Mouse (Mus musculus) liver, embryonic 14.5 days (tissue): ENCODE data around the gene Fam89b. TPM values are rescaled to one million over a fixed set of nuclear protein-coding genes. Genes with fewer than 3 reads are reported as not detected.
A peak's percentile ranks its signal among the peaks of the same experiment; 100 is the strongest.

Experiments used
- ATAC-seq: fragments of 200-750 bp; cut with Nextera tagmentation; 2 replicates; pipeline ENCODE4 v1.8.0; 2017; ENCODE audit warnings: moderate number of reproducible peaks, mild to moderate bottlenecking, moderate library complexity; ENCODE audit not compliant: insufficient read depth
- DNase-seq, 3 experiments: peaks; one replicate each; pipeline ENCODE4 v3.0.0-alpha.2; 2012 to 2013; ENCODE audit warnings: low read depth in 3 of 3, low spot score in 3 of 3
- H3K27ac ChIP-seq: fragments of 300-500 bp; sonication (generic); 2 replicates; pipeline ENCODE4 v1.5.1; 2014; ENCODE audit warnings: moderate library complexity, mild to moderate bottlenecking, control low read depth, inconsistent platforms
- H3K27me3 ChIP-seq: fragments of 300-500 bp; sonication (generic); 2 replicates; pipeline ENCODE4 v1.6.1; 2014; ENCODE audit warnings: mild to moderate bottlenecking, low read length, moderate library complexity; ENCODE audit not compliant: control insufficient read depth, insufficient read depth
- H3K36me3 ChIP-seq: fragments of 300-500 bp; sonication (generic); replicated peaks from 2 replicates; pipeline ENCODE4 v1.6.1; 2014; ENCODE audit warnings: low read depth; ENCODE audit not compliant: control insufficient read depth, insufficient read depth
- H3K4me1 ChIP-seq, 2 experiments: fragments of 200-500 bp in 1 of 2; fragments of 300-500 bp in 1 of 2; sonication (generic) in 1 of 2; replicated peaks; 2 replicates each; pipeline ENCODE4 v1.6.1; 2012 to 2014; ENCODE audit warnings: antibody characterized with exemption in 1 of 2, inconsistent platforms in 1 of 2, low read length in 1 of 2; ENCODE audit not compliant: control insufficient read depth in 2 of 2, insufficient read depth in 2 of 2
- H3K4me2 ChIP-seq: fragments of 300-500 bp; sonication (generic); 2 replicates; pipeline ENCODE4 v1.6.1; 2014; ENCODE audit warnings: low read depth, mild to moderate bottlenecking, control low read depth, moderate library complexity
- H3K4me3 ChIP-seq, 2 experiments: fragments of 200-500 bp in 1 of 2; fragments of 300-500 bp in 1 of 2; sonication (generic) in 1 of 2; 2 replicates each; pipeline ENCODE4 v1.5.1; 2012 to 2014; ENCODE audit warnings: low read depth in 2 of 2, low read length in 2 of 2, mild to moderate bottlenecking in 2 of 2, control low read depth in 1 of 2, inconsistent platforms in 1 of 2, moderate library complexity in 1 of 2; ENCODE audit not compliant: insufficient read depth in 1 of 2
- H3K9ac ChIP-seq: fragments of 300-500 bp; sonication (generic); replicated peaks from 2 replicates; pipeline ENCODE4 v1.6.1; 2014; ENCODE audit warnings: mild to moderate bottlenecking, control low read depth, moderate library complexity
- H3K9me3 ChIP-seq: fragments of 300-500 bp; sonication (generic); 2 replicates; pipeline ENCODE4 v1.6.1; 2016; ENCODE audit warnings: low read length, mixed read lengths; ENCODE audit not compliant: control insufficient read depth
- CTCF ChIP-seq: IDR thresholded peaks from 2 replicates; pipeline ENCODE4 v1.5.1; 2016; ENCODE audit warnings: antibody characterized with exemption, low read depth, control low read depth
- EP300 ChIP-seq: IDR thresholded peaks from 2 replicates; pipeline ENCODE4 v1.6.1; 2016; ENCODE audit warnings: antibody characterized with exemption, low read depth
- WGBS: fragments of 180-500 bp; shearing (Covaris S2); extraction: QIAGEN DNeasy Blood & Tissue Kit; methylation state at CpG from one replicate; pipeline ENCODE4 v1.1.7; 2014; ENCODE audit not compliant: insufficient replicate concordance; 5-methylcytosine and 5-hydroxymethylcytosine counted together
- polyA plus RNA-seq, 2 experiments: library from polyadenylated mRNA; depleted of rRNA in 1 of 2; stranded (reverse) in 1 of 2; unstranded in 1 of 2; fragments of >200 nt; fragmentation: Nextera tagmentation in 1 of 2; extraction: Ambion mirVana in 1 of 2; gene quantifications; 2 replicates each; pipeline versions ENCODE4 v1.2.1 to v1.2.3; 2012 to 2014

Fam89b gene
- polyA plus RNA-seq, 2 experiments = 41.0 to 44.0 TPM

DNA sequence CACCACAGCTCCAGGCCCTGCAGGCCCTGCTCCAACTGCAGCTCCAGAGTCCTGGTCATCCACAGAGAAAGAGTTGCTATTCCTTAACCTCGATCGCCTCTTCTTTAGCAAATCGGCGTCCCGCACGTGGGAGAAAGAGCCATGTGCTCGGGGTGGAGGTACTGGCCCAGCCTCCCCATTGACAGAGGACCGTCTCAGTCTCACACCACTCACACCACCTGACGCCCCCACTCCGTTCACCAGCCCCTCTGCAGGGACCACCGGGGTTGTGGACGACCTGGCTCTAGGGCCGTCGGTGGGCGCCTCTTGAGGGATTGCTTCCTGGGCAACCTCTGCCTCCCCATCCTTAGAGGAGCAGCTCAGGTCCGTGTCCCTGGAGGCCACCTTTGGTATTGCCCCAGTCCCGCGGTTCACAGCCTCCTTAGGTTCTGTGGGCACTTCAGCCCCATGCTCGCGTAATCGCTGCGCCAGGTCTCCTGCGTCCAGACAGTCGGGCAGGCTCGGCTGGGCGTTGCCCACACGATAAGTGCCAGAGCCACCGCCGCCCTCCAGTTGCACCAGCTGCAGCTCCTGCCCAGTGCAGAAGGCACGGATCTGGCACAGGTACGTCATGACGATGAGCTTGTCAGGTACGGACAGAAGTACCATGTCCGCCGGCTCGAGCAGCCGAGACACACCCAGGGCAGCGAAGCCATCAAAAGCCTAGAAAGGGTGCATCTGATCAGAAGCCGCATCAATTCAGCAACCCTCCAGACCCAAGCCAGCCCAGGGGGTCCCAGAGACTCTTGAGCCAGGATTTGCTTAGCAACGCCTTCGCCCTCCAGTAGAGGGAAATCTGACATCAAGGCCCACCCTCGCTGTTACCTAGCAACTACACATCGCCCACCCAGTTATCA, 13.4 kb downstream of the Fam89b start:
- no peak overlapping the region for H3K9ac ChIP-seq
- no peak overlapping the region for H3K4me3 ChIP-seq
- H3K27me3 ChIP-seq = no peaks in the 10 kb centered on the region
- peaks cover 98% of the 10 kb centered on the region for H3K36me3 ChIP-seq
- WGBS = 74% methylated on average over 43 of the region's 43 CpGs
- no peak overlapping the region for H3K27ac ChIP-seq
- H3K4me2 ChIP-seq = peak overlapping the region; percentile 3; the same call in 1 of the 2 replicates
- no peaks in the 10 kb centered on the region for H3K9me3 ChIP-seq
- TF ChIP-seq CTCF = peak; percentile 68
- TF ChIP-seq EP300 = no peak
- peaks cover 16 to 22% of the 10 kb centered on the region in 2 experiments for H3K4me1 ChIP-seq
- peak in 1 of 3 experiments; percentile 49 for DNase-seq
- peak; percentile 27 for ATAC-seq

DNA sequence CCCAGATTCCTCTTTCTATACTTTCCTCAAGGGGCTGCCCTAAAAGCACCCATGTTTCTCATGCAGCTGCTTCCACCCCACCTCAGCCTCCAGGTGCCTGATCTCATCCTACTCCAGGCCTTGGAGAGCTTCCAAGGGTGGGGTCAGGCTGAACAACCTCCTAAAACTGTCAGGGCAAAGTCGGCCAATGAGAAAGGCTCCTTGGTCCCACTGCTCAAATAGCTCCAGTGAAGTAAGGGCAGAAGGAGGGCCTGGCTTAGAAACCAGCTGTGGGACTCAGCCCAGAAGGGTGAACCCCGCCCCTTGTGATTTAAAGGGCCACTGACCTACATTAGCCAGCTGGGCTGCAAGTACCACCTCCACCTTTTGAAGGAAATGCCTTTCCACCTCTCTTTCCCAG, 15.7 kb downstream of the Fam89b start:
- Histone ChIP-seq H3K27ac (no peak overlapping the region; the same call in 1 of the 2 replicates), H3K4me1 (peaks cover 16 to 20% of the 10 kb centered on the region in 2 experiments), H3K36me3 (peaks cover 98% of the 10 kb centered on the region), H3K4me3 (peak overlapping the region in 1 of 2 experiments; percentile 3; a peak in 2 of 4 replicates), H3K9me3 (no peaks in the 10 kb centered on the region), H3K4me2 (peak overlapping the region; percentile 36), H3K9ac (peak overlapping the region; percentile 2; the same call in 1 of the 2 replicates), H3K27me3 (no peaks in the 10 kb centered on the region)
- ATAC-seq (peak; percentile 40), DNase-seq (no peak)
- no peak for TF ChIP-seq EP300
- TF ChIP-seq CTCF = no peak
- WGBS = 20% methylated on average over 2 of the region's 2 CpGs

DNA sequence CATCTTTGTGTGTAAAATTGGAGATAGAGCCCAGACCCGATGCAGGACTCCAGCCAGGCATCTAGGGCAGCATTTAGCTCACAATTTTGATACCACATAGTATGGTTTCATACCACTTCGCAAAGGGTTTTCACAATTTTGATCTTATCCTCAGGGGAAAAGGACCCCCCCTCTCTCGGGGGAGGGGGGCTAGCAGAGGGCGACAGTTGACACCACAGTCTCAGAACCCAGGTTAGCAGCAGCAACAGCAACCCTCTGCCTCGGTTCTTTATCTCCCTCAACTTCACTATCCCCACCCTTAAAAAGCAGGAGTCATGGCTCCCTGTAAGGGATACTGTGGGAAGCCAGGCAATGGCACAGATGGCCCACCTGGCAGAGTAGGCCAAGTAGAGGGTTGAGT, 16.2 kb downstream of the Fam89b start:
- H3K9ac ChIP-seq = no peak overlapping the region
- TF ChIP-seq EP300 (no peak), CTCF (no peak)
- no peak for ATAC-seq
- no peaks in the 10 kb centered on the region for H3K9me3 ChIP-seq
- H3K4me3 ChIP-seq = peak overlapping the region in 1 of 2 experiments; percentile 3; a peak in 2 of 4 replicates
- peak overlapping the region; percentile 36 for H3K4me2 ChIP-seq
- peaks cover 16 to 20% of the 10 kb centered on the region in 2 experiments for H3K4me1 ChIP-seq
- no peak for DNase-seq
- H3K27ac ChIP-seq = no peak overlapping the region
- H3K27me3 ChIP-seq = no peaks in the 10 kb centered on the region
- WGBS = 63% methylated on average over 5 of the region's 5 CpGs
- peaks cover 98% of the 10 kb centered on the region for H3K36me3 ChIP-seq

DNA sequence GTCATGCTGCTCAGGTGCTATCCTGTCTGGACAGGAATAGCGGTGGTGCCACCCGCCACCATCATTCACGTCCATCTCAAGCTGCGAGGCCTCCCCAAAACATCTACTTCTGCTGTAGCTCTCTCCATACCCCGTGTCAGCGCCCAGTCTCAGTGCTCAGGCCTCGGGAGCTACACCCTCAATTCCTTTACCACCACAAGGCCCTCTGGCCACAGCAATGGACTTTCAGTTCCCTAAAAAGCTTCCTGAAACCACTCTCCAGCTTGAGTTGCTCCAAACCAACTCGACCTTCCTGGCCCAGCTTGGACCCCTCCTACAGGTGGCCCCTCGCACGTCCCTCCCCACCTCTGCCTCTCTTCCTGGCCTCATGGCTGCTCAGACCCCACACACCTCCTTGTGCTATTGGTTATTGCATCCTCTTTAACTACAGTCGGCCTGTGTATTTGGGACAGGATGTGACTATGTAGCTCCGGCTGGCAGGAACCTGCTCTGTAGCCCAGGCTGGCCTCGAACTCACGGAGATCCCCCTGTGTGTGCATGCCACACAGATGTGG, 17.5 kb downstream of the Fam89b start:
- no peak overlapping the region for H3K9ac ChIP-seq
- DNase-seq (no peak), ATAC-seq (no peak)
- no peak overlapping the region for H3K27ac ChIP-seq
- no peaks in the 10 kb centered on the region for H3K9me3 ChIP-seq
- H3K36me3 ChIP-seq = peaks cover 98% of the 10 kb centered on the region
- H3K4me2 ChIP-seq = no peak overlapping the region
- H3K27me3 ChIP-seq = no peaks in the 10 kb centered on the region
- 74% methylated on average over 14 of the region's 14 CpGs for WGBS
- peaks cover 16 to 17% of the 10 kb centered on the region in 2 experiments for H3K4me1 ChIP-seq
- H3K4me3 ChIP-seq = no peak overlapping the region
- TF ChIP-seq CTCF (no peak), EP300 (no peak)

DNA sequence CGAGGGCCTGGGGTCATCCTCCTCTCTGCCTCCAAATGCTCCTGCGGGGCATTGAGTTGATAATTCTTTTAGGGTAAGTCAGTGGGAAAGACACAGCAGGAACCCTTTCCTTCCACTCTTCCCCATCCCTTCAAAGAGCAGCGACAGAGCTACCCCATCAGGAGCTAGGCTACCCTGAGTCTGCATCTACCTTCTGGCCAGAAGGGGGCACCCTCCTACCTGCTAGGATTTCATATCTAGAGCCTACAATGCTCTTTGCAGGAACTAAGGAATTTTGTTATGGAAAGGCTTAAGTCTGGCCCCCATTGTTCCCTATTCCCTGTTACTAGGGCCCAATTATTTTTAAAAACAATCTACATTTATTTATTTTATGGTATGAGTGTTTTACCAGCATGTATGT, 18.2 kb downstream of the Fam89b start:
- Histone ChIP-seq H3K9ac (no peak overlapping the region), H3K36me3 (peaks cover 97% of the 10 kb centered on the region), H3K9me3 (no peaks in the 10 kb centered on the region), H3K4me3 (no peak overlapping the region), H3K4me1 (peaks cover 16% of the 10 kb centered on the region in 2 experiments), H3K27me3 (no peaks in the 10 kb centered on the region), H3K4me2 (no peak overlapping the region), H3K27ac (no peak overlapping the region)
- no peak for ATAC-seq
- no peak for DNase-seq
- 49% methylated on average over 3 of the region's 3 CpGs for WGBS
- TF ChIP-seq CTCF (peak; percentile 89), EP300 (no peak; the same call in 1 of the 2 replicates)
